Mouse (Mus musculus) bone marrow, adult 2 months (tissue): ENCODE measurements around the gene Ptprm.

ENCODE experiments used
- CTCF ChIP-seq: fragments of 200-500 bp; IDR thresholded peaks from 2 replicates; pipeline ENCODE4 v1.5.1; 2011; ENCODE audit warnings: low read length, control low read depth; ENCODE audit not compliant: control insufficient read depth, insufficient read depth
- POLR2A ChIP-seq: fragments of 200-500 bp; IDR thresholded peaks from 2 replicates; pipeline ENCODE4 v1.6.1; 2011; ENCODE audit warnings: low read depth, mild to moderate bottlenecking, control low read depth, low read length, borderline replicate concordance; ENCODE audit not compliant: control insufficient read depth

GRCm38 (mm10) chr17:66960986-66961385 is 393.3 kb downstream of the Ptprm start:
- TF ChIP-seq POLR2A (no peak), CTCF (no peak)
